Mouse (Mus musculus): ENCODE results near the gene Ncoa6. TPM values are rescaled to one million over a fixed set of nuclear protein-coding genes. Genes with fewer than 3 reads are reported as not detected.

Ncoa6 gene
- polyA plus RNA-seq, 1 experiment from 2014 or later: 12.0 TPM

DNA sequence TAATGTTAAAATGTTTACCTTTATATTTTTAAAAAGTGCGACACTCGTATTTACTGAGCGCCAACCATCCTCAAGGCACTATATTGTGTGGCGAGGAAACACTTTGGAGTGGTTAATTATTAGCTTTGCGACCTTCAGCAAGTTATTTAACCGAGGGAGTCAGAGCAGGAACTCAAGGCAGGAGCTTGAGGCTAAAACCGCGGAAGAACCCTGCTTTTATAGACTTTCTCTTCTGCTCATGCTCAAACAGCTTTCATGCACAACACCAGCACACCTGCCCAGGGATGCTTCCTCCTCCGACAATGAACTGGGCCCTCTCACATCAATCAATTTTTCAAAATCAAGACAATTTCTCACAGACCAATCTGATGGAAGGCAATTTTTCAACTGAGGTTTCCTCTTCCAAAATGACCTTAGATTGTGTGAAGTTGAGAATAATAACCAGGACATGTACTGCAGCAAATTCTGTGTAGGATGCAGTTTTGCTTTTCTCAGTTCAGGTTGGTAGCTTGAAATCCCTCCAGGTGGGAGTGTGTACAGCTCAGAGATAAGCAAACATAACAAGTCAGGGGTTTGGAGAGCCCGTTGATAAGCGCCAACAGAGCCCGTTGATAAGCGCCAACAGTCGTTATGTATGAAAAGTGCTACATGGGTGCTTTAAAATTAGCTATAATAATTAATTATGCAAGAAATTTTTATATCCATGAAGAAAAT, 115.9 kb downstream of the Ncoa6 start:
- Histone ChIP-seq H3K4me2 (peak overlapping the region; percentile 89), H3K9me3 (no peaks in the 10 kb centered on the region), H3K27ac (replicated peaks) (peak overlapping the region; percentile 58), H3K4me1 (peaks cover 17% of the 10 kb centered on the region), H3K4me3 (peak overlapping the region; percentile 87), H3K9ac (peak overlapping the region; percentile 77), H3K36me3 (no peaks in the 10 kb centered on the region), H3K27me3 (replicated peaks) (no peaks in the 10 kb centered on the region)
- WGBS: 24% methylated on average over 14 of the region's 14 CpGs
- peak; percentile 40; the same call in 1 of the 2 replicates for ATAC-seq (ENCODE audit: extremely low read depth, insufficient number of reproducible peaks, low FRiP score, low TSS enrichment)

DNA sequence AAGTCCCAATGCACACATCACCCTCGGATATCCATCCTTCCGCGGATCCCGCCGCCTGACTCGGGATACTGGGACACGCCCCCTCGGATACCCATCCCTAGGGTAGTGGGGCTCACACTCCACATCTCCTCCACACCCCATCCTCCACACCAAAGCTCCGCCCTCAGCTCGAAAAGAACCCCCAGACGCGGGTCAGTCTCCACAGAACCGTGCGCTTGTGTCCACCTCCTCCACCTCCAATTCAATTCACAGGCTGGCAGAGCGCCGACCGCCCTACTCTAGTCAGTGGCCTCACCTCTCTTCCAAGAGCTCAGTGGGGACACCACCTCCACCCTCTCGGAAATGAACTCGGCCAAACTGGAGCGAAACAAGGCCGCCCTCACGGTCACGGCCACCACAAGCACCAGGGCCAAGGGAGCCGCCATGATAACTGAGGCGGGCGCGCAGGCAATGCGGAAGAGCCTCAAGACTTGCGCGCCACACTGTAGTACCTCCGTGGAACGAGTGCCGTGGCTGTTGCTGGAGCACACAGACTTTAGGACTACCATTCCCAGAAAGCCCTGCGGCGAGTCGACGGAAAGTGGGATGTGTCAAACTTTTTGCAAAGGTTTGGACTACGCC, 116.6 kb downstream of the Ncoa6 start, which contains the start of gene Pigu:
Pigu (minus strand) TSS at position 460 of the 621 bp plus-strand sequence.
- peak; percentile 97 for ATAC-seq (ENCODE audit: extremely low read depth, insufficient number of reproducible peaks, low FRiP score, low TSS enrichment)
- H3K4me1 ChIP-seq: peaks cover 17% of the 10 kb centered on the region
- H3K9me3 ChIP-seq: no peaks in the 10 kb centered on the region
- peak within 1 kb of the TSS; percentile 87 for H3K4me3 ChIP-seq
- H3K9ac ChIP-seq: peak within 1 kb of the TSS; percentile 90
- 1% methylated on average over 38 of the region's 38 CpGs for WGBS
- peak within 1 kb of the TSS; percentile 81 for H3K27ac ChIP-seq (replicated peaks)
- peak within 1 kb of the TSS; percentile 89 for H3K4me2 ChIP-seq
- no peaks in the 10 kb centered on the region for H3K36me3 ChIP-seq
- H3K27me3 ChIP-seq (replicated peaks): no peaks in the 10 kb centered on the region

DNA sequence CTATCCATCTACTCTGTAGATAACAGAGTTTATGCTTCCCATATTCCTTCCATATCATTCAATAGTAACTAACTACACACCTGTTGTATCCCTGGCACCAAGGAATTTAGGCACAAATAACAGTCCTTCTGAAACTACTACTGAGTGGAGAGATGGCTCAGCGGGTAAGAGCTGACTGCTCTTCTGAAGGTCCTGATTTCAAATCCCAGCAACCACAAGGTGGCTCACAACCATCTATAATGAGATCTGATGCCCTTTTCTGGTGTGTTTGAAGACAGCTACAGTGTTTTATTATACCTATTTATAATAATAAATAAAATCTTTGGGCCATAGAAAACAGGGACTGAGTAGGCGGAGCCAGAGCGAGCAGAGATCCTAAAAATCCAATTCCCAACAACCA, 119.3 kb downstream of the Ncoa6 start:
- 86% methylated on average over 3 of the region's 3 CpGs for WGBS
- H3K4me3 ChIP-seq: no peak overlapping the region
- H3K9ac ChIP-seq: no peak overlapping the region
- no peak overlapping the region for H3K27ac ChIP-seq (replicated peaks)
- H3K4me2 ChIP-seq: no peak overlapping the region
- H3K9me3 ChIP-seq: no peaks in the 10 kb centered on the region
- peaks cover 17% of the 10 kb centered on the region for H3K4me1 ChIP-seq
- no peak for ATAC-seq (ENCODE audit: extremely low read depth, insufficient number of reproducible peaks, low FRiP score, low TSS enrichment)
- H3K27me3 ChIP-seq (replicated peaks): no peaks in the 10 kb centered on the region
- peaks cover 10% of the 10 kb centered on the region for H3K36me3 ChIP-seq

DNA sequence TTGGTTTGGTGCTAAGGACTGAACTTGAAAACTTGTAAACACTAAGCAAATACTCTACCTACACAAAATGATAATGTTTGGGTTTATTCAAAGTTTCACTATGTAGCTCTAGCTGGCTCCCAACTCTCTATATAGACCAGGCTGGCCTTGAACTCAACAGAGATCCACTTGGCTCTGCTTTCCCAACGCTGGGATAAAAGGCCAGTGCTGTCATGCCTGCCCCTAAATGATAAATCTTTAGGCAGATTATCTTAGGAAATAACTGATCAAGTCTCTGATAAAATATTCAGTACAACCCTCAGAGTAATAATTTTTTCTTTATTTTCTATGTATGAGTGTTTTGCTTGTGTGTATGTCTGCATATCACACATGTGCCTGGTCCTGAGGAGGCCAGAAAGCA, 127.0 kb downstream of the Ncoa6 start:
- no peak overlapping the region for H3K9ac ChIP-seq
- no peak overlapping the region for H3K27ac ChIP-seq (replicated peaks)
- WGBS: 85% methylated on average over 1 of the region's 1 CpGs
- peaks cover 43% of the 10 kb centered on the region for H3K36me3 ChIP-seq
- H3K4me2 ChIP-seq: no peak overlapping the region
- no peak for ATAC-seq (ENCODE audit: extremely low read depth, insufficient number of reproducible peaks, low FRiP score, low TSS enrichment)
- no peak overlapping the region for H3K4me3 ChIP-seq
- H3K9me3 ChIP-seq: no peaks in the 10 kb centered on the region
- H3K27me3 ChIP-seq (replicated peaks): no peaks in the 10 kb centered on the region
- H3K4me1 ChIP-seq: no peaks in the 10 kb centered on the region

MicroRNAs within 50 kb of the gene (microRNA counts, 519-probe panel; counts per million panel counts)
- microRNA mmu-miR-695: 209 counts per million, percentile 61 among the panel's probes with 10 or more counts

Small RNAs within 50 kb of the gene (microRNA-seq; reads per million reads assigned to microRNA genes)
- gene Mir695: not detected

Other genes with a start within 250 kb of the Ncoa6 start
- 412 and 445 TPM in 2 replicates for gene Dynlrb1, start 237.4 kb downstream of the Ncoa6 start, polyA plus RNA-seq (2015; fragmentation: Nextera tagmentation; extraction: Ambion mirVana)
- 297 and 329 TPM in 2 replicates for gene Map1lc3a, start 197.6 kb downstream of the Ncoa6 start, polyA plus RNA-seq (2015; fragmentation: Nextera tagmentation; extraction: Ambion mirVana)
- gene Pigu, start 116.5 kb downstream of the Ncoa6 start, polyA plus RNA-seq (2015; fragmentation: Nextera tagmentation; extraction: Ambion mirVana): 53.2 and 58.8 TPM in 2 replicates
- 97.6 and 107 TPM in 2 replicates for gene Trp53inp2, start 92.8 kb downstream of the Ncoa6 start, polyA plus RNA-seq (2015; fragmentation: Nextera tagmentation; extraction: Ambion mirVana)
- 13.1 and 14.4 TPM in 2 replicates for gene Acss2, start 44.1 kb upstream of the Ncoa6 start, polyA plus RNA-seq (2015; fragmentation: Nextera tagmentation; extraction: Ambion mirVana)
- 2.0 and 3.1 TPM in 2 replicates for gene Ggt7, start 44.3 kb upstream of the Ncoa6 start, polyA plus RNA-seq (2015; fragmentation: Nextera tagmentation; extraction: Ambion mirVana)
- 24.2 and 25.6 TPM in 2 replicates for gene Gss, start 118.9 kb upstream of the Ncoa6 start, polyA plus RNA-seq (2015; fragmentation: Nextera tagmentation; extraction: Ambion mirVana)
- gene Myh7b, start 137.3 kb upstream of the Ncoa6 start, polyA plus RNA-seq (2015; fragmentation: Nextera tagmentation; extraction: Ambion mirVana): 17.7 and 21.2 TPM in 2 replicates
- gene Trpc4ap, start 218.5 kb upstream of the Ncoa6 start, polyA plus RNA-seq (2015; fragmentation: Nextera tagmentation; extraction: Ambion mirVana): 87.0 and 93.9 TPM in 2 replicates

All from heart, embryonic 13.5 days (tissue).